Mouse (Mus musculus) gastrocnemius, adult 18-20 months (tissue): ENCODE measurements around the gene Pdpr. TPM values are rescaled to one million over a fixed set of nuclear protein-coding genes. Genes with fewer than 3 reads are reported as not detected.
A peak's percentile ranks its signal among the peaks of the same experiment; 100 is the strongest.
"Not testable (repeated sequence)": the region's sequence is repeated elsewhere in the genome, so short reads cannot be mapped to it uniquely, and the experiment has no call there.

ENCODE experiments used
- DNase-seq: peaks from one replicate; pipeline ENCODE4 v3.0.0; 2021; ENCODE audit warnings: low spot score
- total RNA-seq, 2 experiments: library from RNA; stranded (reverse); gene quantifications; 2 replicates each; pipeline ENCODE4 v1.2.3; 2021

Pdpr gene
- total RNA-seq, 2 experiments from 2014 or later, result 115 to 127 TPM

- DNase-seq, result peak; percentile 79
These were observed 4.3 kb upstream of the Pdpr start for GRCm38 (mm10) chr8:111090126-111090525.

- DNase-seq, result peak; percentile 64
These were observed 2.7 kb upstream of the Pdpr start for GRCm38 (mm10) chr8:111091706-111092105.

GRCm38 (mm10) chr8:111092326-111092725, 2.1 kb upstream of the Pdpr start, which contains the start of gene Clec18a:
TSS of gene Clec18a (minus strand) at chr8:111092426.
- DNase-seq, result not testable (repeated sequence)

- peak; percentile 12 for DNase-seq
These were observed 381 bp downstream of the Pdpr start for GRCm38 (mm10) chr8:111094719-111095302.

- DNase-seq, result no peak
These were observed 20.5 kb downstream of the Pdpr start for GRCm38 (mm10) chr8:111114891-111115290.

GRCm38 (mm10) chr8:111119481-111119880, 25.1 kb downstream of the Pdpr start:
- DNase-seq, result no peak

GRCm38 (mm10) chr8:111130756-111131155, 36.3 kb downstream of the Pdpr start:
- DNase-seq, result no peak

- DNase-seq, result no peak
These were observed 48.1 kb downstream of the Pdpr start for GRCm38 (mm10) chr8:111142521-111142920.

- DNase-seq, result not testable (repeated sequence)
These were observed 50.5 kb downstream of the Pdpr start for GRCm38 (mm10) chr8:111144901-111145459.

- DNase-seq, result peak; percentile 94
These were observed 51.1 kb downstream of the Pdpr start for GRCm38 (mm10) chr8:111145460-111146012.

- no peak for DNase-seq
These were observed 61.4 kb downstream of the Pdpr start for GRCm38 (mm10) chr8:111155721-111156436.

GRCm38 (mm10) chr8:111157617-111158016, 63.2 kb downstream of the Pdpr start:
- peak; percentile 40 for DNase-seq

- DNase-seq, result no peak
These were observed 77.2 kb downstream of the Pdpr start for GRCm38 (mm10) chr8:111171661-111172060.

- peak; percentile 29 for DNase-seq
These were observed 91.1 kb downstream of the Pdpr start for GRCm38 (mm10) chr8:111185472-111185947.

Other genes starting within 250 kb of the Pdpr start
- 10 to 100 TPM; 63.7 to 63.8 TPM for gene Cog4, start 248.0 kb upstream of the Pdpr start, total RNA-seq
- gene Sf3b3, start 247.8 kb upstream of the Pdpr start, total RNA-seq, result 10 to 100 TPM; 13.2 to 16.1 TPM
- 1 to 10 TPM; 3.6 to 4.4 TPM for gene Fuk, start 192.1 kb upstream of the Pdpr start, total RNA-seq
- 10 to 100 TPM; 45.6 to 54.6 TPM for gene St3gal2, start 174.7 kb upstream of the Pdpr start, total RNA-seq
- 10 to 100 TPM; 27.2 to 31.8 TPM for gene Ddx19a, start 96.8 kb upstream of the Pdpr start, total RNA-seq
- 10 to 100 TPM; 10.8 to 11.7 TPM for gene Ddx19b, start 62.9 kb upstream of the Pdpr start, total RNA-seq
- gene Aars, start 61.5 kb upstream of the Pdpr start, total RNA-seq, result 10 to 100 TPM; 43.1 to 54.1 TPM
- gene Exosc6, start 38.3 kb upstream of the Pdpr start, total RNA-seq, result not detected
- under 1 TPM; 0.38 to 0.62 TPM for gene Clec18a, start 2.2 kb upstream of the Pdpr start, total RNA-seq
- gene Glg1, start 164.6 kb downstream of the Pdpr start, total RNA-seq, result 10 to 100 TPM; 30.5 to 35.0 TPM
- 1 to 10 TPM; 3.5 to 4.2 TPM for gene Rfwd3, start 205.6 kb downstream of the Pdpr start, total RNA-seq
- gene Mlkl, start 243.5 kb downstream of the Pdpr start, total RNA-seq, result under 1 TPM; 0.53 to 0.93 TPM